Mouse (Mus musculus) heart, embryonic 10.5 days (tissue): ENCODE measurements around the gene Tprgl. TPM values are rescaled to one million over a fixed set of nuclear protein-coding genes. Genes with fewer than 3 reads are reported as not detected.

Source experiments
- DNase-seq: peaks from one replicate; pipeline ENCODE4 v3.0.0-alpha.2; 2017; ENCODE audit warnings: low spot score
- H3K27ac ChIP-seq: fragments of 300-500 bp; sonication (generic); 2 replicates; pipeline ENCODE4 v1.5.1; 2016; ENCODE audit warnings: mild to moderate bottlenecking
- H3K27me3 ChIP-seq: fragments of 300-500 bp; sonication (generic); 2 replicates; pipeline ENCODE4 v1.6.1; 2016; ENCODE audit warnings: mild to moderate bottlenecking; ENCODE audit not compliant: poor library complexity, insufficient read depth, severe bottlenecking
- H3K36me3 ChIP-seq: fragments of 300-500 bp; sonication (generic); 2 replicates; pipeline ENCODE4 v1.6.1; 2016; ENCODE audit warnings: mild to moderate bottlenecking, moderate library complexity
- H3K4me1 ChIP-seq: fragments of 300-500 bp; sonication (generic); 2 replicates; pipeline ENCODE4 v1.6.1; 2016; ENCODE audit warnings: mild to moderate bottlenecking
- H3K4me3 ChIP-seq: fragments of 300-500 bp; sonication (generic); 2 replicates; pipeline ENCODE4 v1.5.1; 2016; ENCODE audit warnings: mild to moderate bottlenecking, moderate library complexity
- H3K9me3 ChIP-seq: fragments of 300-500 bp; sonication (generic); 2 replicates; pipeline ENCODE4 v1.6.1; 2016; ENCODE audit warnings: mild to moderate bottlenecking, moderate library complexity
- WGBS: fragments of 180-500 bp; shearing (Covaris S2); methylation state at CpG from one replicate; pipeline ENCODE4 v1.1.7; 2016; 5-methylcytosine and 5-hydroxymethylcytosine counted together
- polyA plus RNA-seq: library from polyadenylated mRNA; unstranded; fragments of >200 nt; fragmentation: Nextera tagmentation; extraction: Ambion mirVana; gene quantifications from 2 replicates; pipeline ENCODE4 v1.2.1, GENCODE M21; 2016

The Tprgl gene
- polyA plus RNA-seq, 1 experiment from 2014 or later: 140 TPM

DNA sequence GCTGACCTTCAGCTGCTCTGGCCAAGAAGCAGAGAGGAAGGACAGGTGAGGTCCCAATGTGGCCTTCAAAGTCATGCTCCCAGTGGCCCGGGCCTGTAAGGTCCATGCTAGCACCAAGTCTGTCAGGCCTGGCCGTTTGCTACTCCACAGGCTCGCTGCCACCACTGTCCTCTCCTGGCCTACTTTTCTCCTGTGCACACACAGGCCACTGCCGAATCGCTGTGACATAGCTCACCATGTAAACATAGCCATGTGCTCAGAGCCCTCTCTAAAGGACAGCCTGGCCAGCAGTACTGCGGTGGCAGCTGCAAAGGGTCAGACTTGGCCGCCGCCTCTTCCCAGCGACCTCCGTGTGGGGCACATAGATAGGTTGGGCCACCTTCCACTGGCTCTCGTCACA lies 6.4 kb downstream of the Tprgl start:
- Histone ChIP-seq H3K27me3 (no peaks in the 10 kb centered on the region), H3K9me3 (no peaks in the 10 kb centered on the region), H3K4me3 (no peak overlapping the region), H3K4me1 (peaks cover 3% of the 10 kb centered on the region; the same call in 1 of the 2 replicates), H3K27ac (no peak overlapping the region), H3K36me3 (peaks cover 91% of the 10 kb centered on the region)
- WGBS: 76% methylated on average over 11 of the region's 11 CpGs
- no peak for DNase-seq

DNA sequence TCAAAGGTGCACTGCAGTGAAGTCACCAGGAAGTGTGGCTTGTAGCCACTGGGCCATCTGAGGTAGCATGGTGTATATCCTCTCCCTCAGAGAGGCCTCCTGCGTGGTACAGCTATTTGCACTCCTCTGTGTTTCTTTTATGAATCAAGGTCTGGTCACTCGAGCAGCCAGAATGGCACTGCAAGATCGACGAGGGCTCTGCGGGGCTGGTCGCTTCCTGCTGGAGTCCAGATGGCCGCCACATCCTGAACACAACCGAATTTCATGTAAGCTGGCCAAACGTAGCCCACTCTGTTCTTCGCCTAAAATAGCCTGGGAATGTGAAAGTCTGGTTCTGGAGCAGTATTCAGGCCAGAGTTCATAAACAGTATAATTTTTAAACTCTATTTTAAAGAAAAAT lies 14.1 kb downstream of the Tprgl start:
- Histone ChIP-seq H3K36me3 (peaks cover 43% of the 10 kb centered on the region), H3K9me3 (no peaks in the 10 kb centered on the region), H3K27ac (no peak overlapping the region), H3K4me1 (peaks cover 12% of the 10 kb centered on the region), H3K4me3 (no peak overlapping the region), H3K27me3 (peaks cover 13% of the 10 kb centered on the region)
- WGBS: 83% methylated on average over 10 of the region's 10 CpGs
- DNase-seq: no peak

DNA sequence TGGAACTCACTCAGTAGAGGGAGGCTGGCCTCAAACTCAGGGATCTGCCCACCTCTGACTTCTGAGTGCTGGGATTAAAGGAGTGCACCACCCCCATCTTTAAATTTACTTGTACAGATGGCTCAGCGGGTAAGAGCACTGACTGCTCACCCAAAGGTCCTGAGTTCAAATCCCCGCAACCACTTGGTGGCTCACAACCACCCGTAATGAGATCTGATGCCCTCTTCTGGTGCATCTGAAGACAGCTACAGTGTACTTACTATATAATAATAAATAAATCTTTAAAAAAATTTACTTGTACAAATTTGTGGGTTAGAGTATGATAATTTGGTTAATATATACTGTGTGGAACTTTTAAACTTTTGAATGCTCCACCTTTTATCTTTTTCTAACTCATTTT lies 15.8 kb downstream of the Tprgl start:
- peaks cover 28% of the 10 kb centered on the region for H3K4me1 ChIP-seq
- peaks cover 29% of the 10 kb centered on the region for H3K27me3 ChIP-seq
- H3K9me3 ChIP-seq: no peaks in the 10 kb centered on the region
- H3K4me3 ChIP-seq: no peak overlapping the region
- no peak overlapping the region for H3K27ac ChIP-seq
- DNase-seq: no peak
- H3K36me3 ChIP-seq: peaks cover 29% of the 10 kb centered on the region
- 77% methylated on average over 3 of the region's 3 CpGs for WGBS

DNA sequence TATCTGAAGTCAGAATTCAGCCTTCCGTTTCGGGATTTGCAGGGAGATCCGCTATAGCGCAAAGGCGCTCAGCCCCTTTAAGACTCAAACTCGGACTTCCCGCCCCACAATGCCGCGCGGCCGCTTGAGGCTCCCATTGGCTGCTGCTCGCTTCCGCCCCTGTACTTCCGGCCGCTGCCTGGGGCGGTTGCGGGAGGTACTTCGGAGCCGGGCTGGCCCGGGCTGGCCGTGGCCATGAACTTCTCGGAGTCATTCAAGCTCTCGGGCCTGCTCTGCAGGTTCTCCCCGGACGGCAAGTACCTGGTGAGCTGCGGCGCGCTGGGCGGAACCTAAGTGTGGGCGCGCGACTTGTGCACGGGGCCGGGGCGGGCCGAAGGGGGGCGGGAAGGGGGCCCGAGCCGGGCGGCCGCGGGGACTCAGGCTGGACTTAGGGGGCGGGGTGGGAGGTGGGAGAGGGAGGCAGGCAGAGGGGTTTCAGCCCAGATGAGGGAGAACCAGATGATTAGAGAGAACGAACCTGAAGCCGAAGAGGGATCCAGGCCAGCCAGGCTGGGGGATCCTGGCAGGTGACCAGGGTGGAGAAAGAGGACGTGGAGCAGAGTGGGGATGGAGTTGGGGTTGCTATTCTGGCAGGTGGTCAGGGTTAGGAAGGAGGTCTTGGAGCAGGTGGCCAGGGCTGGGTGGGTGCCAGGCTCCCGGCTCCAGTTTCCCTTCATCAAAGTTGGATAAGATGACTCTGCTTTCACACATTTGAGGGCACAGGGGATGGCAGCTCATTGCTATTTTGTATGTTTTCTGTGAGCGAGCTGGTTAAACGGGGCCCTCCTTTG lies 18.0 kb downstream of the Tprgl start, which contains the start of gene Wrap73:
TSS of gene Wrap73 (plus strand) at position 162 of the 830 bp plus-strand sequence.
- H3K36me3 ChIP-seq: peaks cover 7% of the 10 kb centered on the region
- H3K4me3 ChIP-seq: peak within 1 kb of the TSS; percentile 87
- H3K4me1 ChIP-seq: peaks cover 33% of the 10 kb centered on the region
- H3K27ac ChIP-seq: peak within 1 kb of the TSS; percentile 93
- DNase-seq: peak; percentile 95
- WGBS: 3% methylated on average over 49 of the region's 49 CpGs
- H3K9me3 ChIP-seq: no peaks in the 10 kb centered on the region
- peaks cover 52% of the 10 kb centered on the region for H3K27me3 ChIP-seq

DNA sequence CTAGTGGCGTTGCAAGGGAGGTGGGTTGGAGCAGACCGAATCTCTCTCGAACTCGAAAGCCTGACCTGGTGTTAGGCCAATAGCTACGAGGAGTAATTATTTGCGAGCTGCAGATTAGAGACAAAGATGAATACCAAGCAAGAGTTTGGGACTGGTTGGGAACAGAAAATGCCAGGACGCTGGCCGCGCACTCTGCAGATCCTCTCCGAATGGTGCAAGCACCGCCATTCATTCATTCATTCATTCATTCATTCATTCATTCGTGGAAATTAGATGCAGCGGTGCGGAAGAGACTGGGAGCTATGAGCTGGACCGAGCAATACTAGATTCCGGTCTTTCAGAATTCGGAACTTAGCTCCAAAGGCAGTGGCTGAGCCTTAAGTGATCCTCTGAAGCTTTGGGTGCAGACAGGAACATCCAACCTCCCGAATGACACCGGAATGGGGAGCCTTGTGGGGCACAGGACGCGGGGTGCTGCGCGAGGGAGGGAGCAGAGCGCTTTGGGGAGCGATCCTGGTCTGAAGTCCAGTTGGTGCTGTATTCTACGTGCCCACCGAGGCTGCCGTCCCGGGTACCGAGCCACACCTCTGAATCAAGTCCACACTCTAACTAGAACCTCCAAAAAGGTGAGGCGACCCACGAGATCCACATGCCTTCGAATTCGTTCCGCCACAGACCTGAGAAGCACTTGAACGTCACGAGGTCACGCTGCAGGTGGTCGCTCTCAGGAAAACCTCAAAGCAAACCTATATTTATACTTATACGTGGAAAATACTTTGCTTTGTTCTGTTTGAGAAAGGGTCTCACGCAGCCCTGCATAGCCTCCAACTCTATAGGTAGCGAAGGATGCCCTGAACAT lies 19.2 kb downstream of the Tprgl start:
- no peak overlapping the region for H3K27ac ChIP-seq
- peaks cover 64% of the 10 kb centered on the region for H3K27me3 ChIP-seq
- 3% methylated on average over 42 of the region's 42 CpGs for WGBS
- H3K4me3 ChIP-seq: peak overlapping the region; percentile 87
- DNase-seq: no peak
- no peaks in the 10 kb centered on the region for H3K9me3 ChIP-seq
- peaks cover 33% of the 10 kb centered on the region for H3K4me1 ChIP-seq
- H3K36me3 ChIP-seq: peaks cover 3% of the 10 kb centered on the region

DNA sequence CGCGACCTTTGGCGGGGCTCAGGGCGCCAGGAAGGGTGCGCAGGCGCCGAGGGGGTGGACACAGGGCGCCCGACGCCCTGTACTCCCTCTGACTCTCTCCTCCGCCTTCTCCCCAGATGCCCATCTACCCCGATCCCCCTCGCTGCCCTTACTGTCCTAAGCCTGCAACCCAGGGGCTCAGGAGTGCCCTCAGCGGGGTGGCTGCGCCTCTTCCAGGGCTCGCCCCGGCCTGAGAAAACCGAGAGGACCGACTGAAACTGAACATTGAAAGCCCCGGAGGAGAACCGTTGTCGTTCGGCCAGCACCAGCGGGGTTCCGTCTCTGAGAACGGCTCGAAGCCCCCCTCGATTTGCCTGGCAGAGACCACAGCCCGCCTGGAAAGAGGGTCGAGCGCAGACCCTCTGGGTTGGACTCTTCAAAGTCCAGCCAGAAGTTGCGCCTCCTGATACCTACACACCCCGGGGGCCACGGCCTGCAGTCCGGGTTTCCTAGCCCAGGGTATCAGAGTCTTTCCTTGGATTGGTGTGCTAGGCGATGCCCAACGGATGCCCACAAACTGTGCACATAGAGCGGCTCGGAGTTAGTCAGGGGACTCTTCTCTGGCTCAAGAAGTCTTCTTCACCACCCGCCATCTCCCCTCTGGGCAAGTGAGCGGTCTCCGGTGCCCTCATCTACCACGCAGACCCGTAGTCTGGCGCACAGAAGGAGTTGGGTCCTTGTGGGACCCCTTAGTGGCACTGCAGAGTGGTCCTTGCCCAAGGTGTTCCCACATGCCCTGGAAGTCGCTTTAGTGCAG lies 20.1 kb downstream of the Tprgl start:
- DNase-seq: no peak
- 2% methylated on average over 46 of the region's 46 CpGs for WGBS
- Histone ChIP-seq H3K36me3 (no peaks in the 10 kb centered on the region), H3K4me3 (peak overlapping the region; percentile 87), H3K4me1 (peaks cover 33% of the 10 kb centered on the region), H3K27me3 (peaks cover 72% of the 10 kb centered on the region), H3K9me3 (no peaks in the 10 kb centered on the region), H3K27ac (peak overlapping the region; percentile 3; the same call in 1 of the 2 replicates)

DNA sequence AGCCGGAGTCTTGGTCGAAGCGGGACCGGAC lies 20.5 kb downstream of the Tprgl start, which contains the start of gene Trp73:
TSS of gene Trp73 (minus strand) at position 27 of the 31 bp plus-strand sequence.
- Histone ChIP-seq H3K9me3 (no peaks in the 10 kb centered on the region), H3K4me3 (peak within 1 kb of the TSS; percentile 87), H3K27ac (peak within 1 kb of the TSS; percentile 3; the same call in 1 of the 2 replicates), H3K4me1 (peaks cover 33% of the 10 kb centered on the region), H3K36me3 (no peaks in the 10 kb centered on the region), H3K27me3 (peaks cover 76% of the 10 kb centered on the region)
- no peak for DNase-seq
- 0% methylated on average over 4 of the region's 4 CpGs for WGBS

DNA sequence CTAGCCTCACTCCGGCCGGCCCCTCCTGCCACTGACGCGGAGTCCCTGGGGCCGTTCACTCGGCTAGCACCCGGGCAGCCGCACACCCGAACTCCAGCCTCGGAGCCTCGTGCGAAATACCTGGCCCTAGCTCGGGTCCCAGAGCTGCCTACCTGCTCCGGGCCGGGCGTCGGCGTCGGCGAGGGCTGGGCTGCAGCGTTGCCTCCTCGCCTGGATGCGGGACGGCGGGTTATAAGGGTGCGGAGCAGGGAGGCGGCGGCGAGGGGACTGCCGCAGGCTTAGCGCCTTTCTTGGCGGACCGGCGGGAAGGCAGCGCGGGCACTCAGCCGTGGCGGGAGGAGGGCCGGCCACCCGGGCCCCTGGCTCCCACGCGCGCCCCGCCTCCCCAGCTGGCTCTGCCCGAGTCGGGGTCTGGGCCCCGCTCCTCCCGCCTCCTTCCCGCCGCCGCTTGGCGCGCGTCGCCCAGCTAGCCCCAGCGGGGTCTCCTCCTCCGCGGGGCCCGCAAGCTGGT lies 20.7 kb downstream of the Tprgl start:
- H3K4me1 ChIP-seq: peaks cover 33% of the 10 kb centered on the region
- WGBS: 1% methylated on average over 43 of the region's 59 CpGs
- no peak for DNase-seq
- H3K4me3 ChIP-seq: peak overlapping the region; percentile 87
- H3K27ac ChIP-seq: peak overlapping the region; percentile 3; the same call in 1 of the 2 replicates
- H3K36me3 ChIP-seq: no peaks in the 10 kb centered on the region
- no peaks in the 10 kb centered on the region for H3K9me3 ChIP-seq
- peaks cover 79% of the 10 kb centered on the region for H3K27me3 ChIP-seq

DNA sequence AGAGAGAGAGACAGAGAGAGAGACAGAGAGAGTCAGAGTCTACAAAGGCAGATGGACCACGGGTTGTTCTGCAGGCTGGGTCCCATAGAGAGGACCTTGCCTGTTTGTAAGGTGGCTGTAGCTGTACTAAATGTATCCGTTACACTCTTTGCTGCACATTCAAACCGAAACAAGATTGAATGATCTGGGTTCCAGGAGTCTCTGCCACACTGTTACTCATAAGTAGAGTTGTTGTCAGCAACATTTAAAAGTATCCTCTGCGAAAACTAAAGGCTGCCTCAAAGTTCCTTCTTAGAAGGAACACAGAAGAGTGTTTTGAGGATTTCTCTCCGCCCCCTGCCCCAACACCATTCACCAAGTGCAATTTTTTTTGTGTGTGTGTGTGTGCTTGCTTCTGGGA lies 23.3 kb downstream of the Tprgl start:
- Histone ChIP-seq H3K27ac (no peak overlapping the region), H3K4me1 (peaks cover 25% of the 10 kb centered on the region), H3K36me3 (no peaks in the 10 kb centered on the region), H3K4me3 (no peak overlapping the region), H3K9me3 (no peaks in the 10 kb centered on the region), H3K27me3 (peaks cover 91% of the 10 kb centered on the region)
- 58% methylated on average over 5 of the region's 5 CpGs for WGBS
- no peak for DNase-seq

DNA sequence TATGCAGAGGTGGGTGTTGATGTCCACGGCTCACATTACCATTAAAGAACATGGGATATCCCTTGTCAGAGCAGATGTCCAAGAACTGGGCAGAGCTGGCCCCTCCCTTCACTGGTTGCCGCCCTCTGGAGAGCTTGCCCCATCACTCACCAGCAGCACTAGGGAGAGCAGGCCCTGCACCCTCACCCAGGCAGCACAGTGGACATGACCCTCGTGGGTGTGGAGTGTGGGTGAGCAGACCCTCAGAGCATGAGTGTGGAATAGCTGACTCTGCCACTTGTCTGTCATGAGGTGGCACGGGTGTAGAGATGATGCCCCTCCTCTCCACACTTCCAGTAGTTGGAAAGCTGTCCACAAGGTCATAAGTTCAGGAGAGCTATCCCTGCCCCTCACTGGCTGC lies 25.7 kb downstream of the Tprgl start:
- Histone ChIP-seq H3K36me3 (no peaks in the 10 kb centered on the region), H3K27me3 (peaks cover 73% of the 10 kb centered on the region), H3K4me1 (peaks cover 6% of the 10 kb centered on the region), H3K27ac (no peak overlapping the region), H3K4me3 (no peak overlapping the region), H3K9me3 (no peaks in the 10 kb centered on the region)
- DNase-seq: no peak
- WGBS: 70% methylated on average over 4 of the region's 4 CpGs

DNA sequence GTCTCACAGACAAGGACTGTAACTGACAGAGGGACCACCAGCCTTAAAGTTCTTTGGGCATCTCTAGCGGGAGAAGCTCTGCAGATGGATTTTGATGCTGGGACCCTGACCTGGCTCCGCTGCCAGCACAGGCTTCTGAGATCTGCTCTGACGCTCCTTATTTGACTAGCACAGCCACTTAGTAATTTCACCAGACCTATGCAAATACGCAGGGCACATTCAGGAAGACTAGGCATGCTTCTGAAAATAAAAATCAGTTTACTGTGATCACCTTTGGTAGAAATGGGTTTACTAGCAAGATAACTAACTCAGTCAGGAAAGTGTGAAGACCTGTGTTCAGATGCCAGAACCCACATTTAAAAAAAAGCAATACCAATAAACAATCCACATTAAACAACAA lies 28.6 kb downstream of the Tprgl start:
- H3K4me3 ChIP-seq: no peak overlapping the region
- peaks cover 59% of the 10 kb centered on the region for H3K27me3 ChIP-seq
- 73% methylated on average over 4 of the region's 4 CpGs for WGBS

DNA sequence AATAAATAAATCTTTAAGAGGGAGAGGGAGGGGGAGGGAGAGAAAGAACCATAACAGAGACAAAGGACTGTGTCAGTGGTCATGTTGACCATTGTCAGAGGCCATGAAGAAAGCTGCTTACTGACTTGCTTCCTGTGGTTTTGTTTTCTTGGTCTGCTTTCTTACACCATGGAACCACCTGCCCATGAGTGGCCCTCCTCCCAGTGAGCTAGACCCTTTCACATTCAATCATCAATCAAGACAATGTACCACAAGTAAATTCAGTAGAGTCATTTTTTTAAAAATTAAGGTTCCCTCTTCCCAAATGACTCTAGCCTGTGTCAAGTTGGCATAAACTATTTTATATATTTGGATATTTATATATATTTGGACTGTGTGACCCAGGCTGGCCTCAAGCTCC lies 30.5 kb downstream of the Tprgl start:
- Histone ChIP-seq H3K27me3 (peaks cover 47% of the 10 kb centered on the region), H3K9me3 (no peaks in the 10 kb centered on the region), H3K4me3 (no peak overlapping the region), H3K36me3 (no peaks in the 10 kb centered on the region), H3K27ac (no peak overlapping the region), H3K4me1 (no peaks in the 10 kb centered on the region)
- DNase-seq: no peak

More for the DNA sequence above, 28.6 kb downstream of the Tprgl start:
- Histone ChIP-seq H3K9me3 (no peaks in the 10 kb centered on the region), H3K4me1 (no peaks in the 10 kb centered on the region), H3K36me3 (no peaks in the 10 kb centered on the region), H3K27ac (no peak overlapping the region)
- no peak for DNase-seq

DNA sequence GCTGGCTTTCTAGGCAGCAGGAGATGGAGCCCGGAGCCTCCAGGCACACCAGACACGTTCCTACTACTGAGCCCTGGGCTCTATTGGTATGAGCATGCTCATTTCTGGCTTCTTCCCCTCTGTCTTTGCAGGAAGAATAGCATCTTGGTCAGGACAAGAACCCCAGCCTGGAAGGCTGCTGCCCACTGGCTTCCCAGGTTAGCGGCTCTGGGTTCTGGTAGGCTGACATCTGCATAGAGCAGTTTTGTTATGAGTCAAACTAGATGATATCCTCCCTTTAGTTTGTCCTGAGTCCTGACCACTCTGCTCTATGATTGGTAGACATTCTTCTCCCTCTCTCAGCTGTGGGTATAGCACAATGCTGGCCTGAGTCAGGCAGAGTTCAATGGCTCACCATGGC lies 33.2 kb downstream of the Tprgl start:
- Histone ChIP-seq H3K27ac (no peak overlapping the region), H3K4me1 (no peaks in the 10 kb centered on the region), H3K27me3 (peaks cover 48% of the 10 kb centered on the region), H3K36me3 (no peaks in the 10 kb centered on the region), H3K4me3 (no peak overlapping the region), H3K9me3 (no peaks in the 10 kb centered on the region)
- WGBS: 69% methylated on average over 3 of the region's 3 CpGs
- DNase-seq: no peak
